Mouse (Mus musculus) cerebellum, adult 9-11 months (tissue): ENCODE measurements around the gene Twsg1.

ENCODE experiments used
- DNase-seq: peaks from one replicate; pipeline ENCODE4 v3.0.0; 2022

Twsg1 gene

GRCm38 (mm10) chr17:65931525-65931924, 19.5 kb downstream of the Twsg1 start:
- peak; percentile 36 for DNase-seq

GRCm38 (mm10) chr17:65930960-65931359, 20.1 kb downstream of the Twsg1 start:
- peak; percentile 80 for DNase-seq

- no peak for DNase-seq
These were observed 20.7 kb downstream of the Twsg1 start for GRCm38 (mm10) chr17:65930158-65930826.

- no peak for DNase-seq
These were observed 21.6 kb downstream of the Twsg1 start for GRCm38 (mm10) chr17:65929319-65929978.

- DNase-seq: no peak
These were observed 23.9 kb downstream of the Twsg1 start for GRCm38 (mm10) chr17:65927077-65927476.

GRCm38 (mm10) chr17:65924218-65924617, 26.8 kb downstream of the Twsg1 start:
- no peak for DNase-seq

- no peak for DNase-seq
These were observed 29.1 kb downstream of the Twsg1 start for GRCm38 (mm10) chr17:65921975-65922374.

- DNase-seq: no peak
These were observed 31.8 kb downstream of the Twsg1 start for GRCm38 (mm10) chr17:65919235-65919634.

- peak; percentile 46 for DNase-seq
These were observed 34.8 kb downstream of the Twsg1 start for GRCm38 (mm10) chr17:65916135-65916668.

- no peak for DNase-seq
These were observed 36.9 kb downstream of the Twsg1 start for GRCm38 (mm10) chr17:65914083-65914482.

- no peak for DNase-seq
These were observed 38.8 kb downstream of the Twsg1 start for GRCm38 (mm10) chr17:65912202-65912601.

- no peak for DNase-seq
These were observed 39.5 kb downstream of the Twsg1 start for GRCm38 (mm10) chr17:65911285-65912069.

- no peak for DNase-seq
These were observed 42.8 kb downstream of the Twsg1 start for GRCm38 (mm10) chr17:65908270-65908669.

GRCm38 (mm10) chr17:65906895-65907401, 44.1 kb downstream of the Twsg1 start:
- DNase-seq: no peak

- no peak for DNase-seq
These were observed 44.6 kb downstream of the Twsg1 start for GRCm38 (mm10) chr17:65906313-65906894.

GRCm38 (mm10) chr17:65905241-65905640, 45.8 kb downstream of the Twsg1 start:
- DNase-seq: no peak

- no peak for DNase-seq
These were observed 47.2 kb downstream of the Twsg1 start for GRCm38 (mm10) chr17:65903826-65904225.

GRCm38 (mm10) chr17:65903011-65903410, 48.0 kb downstream of the Twsg1 start:
- no peak for DNase-seq

- no peak for DNase-seq
These were observed 48.7 kb downstream of the Twsg1 start for GRCm38 (mm10) chr17:65902281-65902680.

GRCm38 (mm10) chr17:65896016-65896415, 55.0 kb downstream of the Twsg1 start:
- no peak for DNase-seq

- DNase-seq: no peak
These were observed 61.5 kb downstream of the Twsg1 start for GRCm38 (mm10) chr17:65889476-65889875.

GRCm38 (mm10) chr17:65886571-65886970, 64.5 kb downstream of the Twsg1 start:
- no peak for DNase-seq
